Mouse (Mus musculus) megakaryocyte progenitor cell, adult 5-6 weeks (primary cell): ENCODE measurements around the gene Vps13d. TPM values are rescaled to one million over a fixed set of nuclear protein-coding genes. Genes with fewer than 3 reads are reported as not detected.
"Not testable (repeated sequence)": the region's sequence is repeated elsewhere in the genome, so short reads cannot be mapped to it uniquely, and the experiment has no call there.

Experiments
- ATAC-seq: replicated peaks from 2 replicates; pipeline ENCODE4 v1.8.0; 2016; ENCODE audit warnings: mild to moderate bottlenecking, moderate TSS enrichment, inconsistent platforms; ENCODE audit not compliant: poor library complexity
- total RNA-seq, 2 experiments: library from RNA; stranded (forward) in 1 of 2; stranded (reverse) in 1 of 2; fragments of 157-497, 149-512 nt in 1 of 2; fragments of 200-1000 nt in 1 of 2; gene quantifications; 2 replicates each; pipeline versions ENCODE4 v1.2.3 to v1.2.4; 2015 to 2017

The Vps13d gene
- total RNA-seq, 2 experiments from 2014 or later, result 19.9 to 45.6 TPM

- ATAC-seq, result peak; percentile 85
Measured at GRCm38 (mm10) chr4:145213999-145214785, 19.4 kb upstream of the Vps13d start.

- ATAC-seq, result peak; percentile 70
Measured at GRCm38 (mm10) chr4:145211076-145211475, 16.3 kb upstream of the Vps13d start.

- ATAC-seq, result no peak
Measured at GRCm38 (mm10) chr4:145210564-145210963, 15.8 kb upstream of the Vps13d start.

- no peak for ATAC-seq
Measured at GRCm38 (mm10) chr4:145209690-145210088, 14.9 kb upstream of the Vps13d start.

- ATAC-seq, result peak; percentile 38
Measured at GRCm38 (mm10) chr4:145209076-145209689, 14.4 kb upstream of the Vps13d start.

GRCm38 (mm10) chr4:145207718-145208371 lies 13.0 kb upstream of the Vps13d start:
- ATAC-seq, result no peak

- no peak for ATAC-seq
Measured at GRCm38 (mm10) chr4:145204779-145205178, 10.0 kb upstream of the Vps13d start.

GRCm38 (mm10) chr4:145203305-145203704 lies 8.5 kb upstream of the Vps13d start:
- no peak for ATAC-seq

GRCm38 (mm10) chr4:145201424-145201823 lies 6.6 kb upstream of the Vps13d start:
- ATAC-seq, result peak; percentile 49

- peak; percentile 67 for ATAC-seq
Measured at GRCm38 (mm10) chr4:145199982-145200699, 5.3 kb upstream of the Vps13d start.

GRCm38 (mm10) chr4:145196586-145196985 lies 1.8 kb upstream of the Vps13d start:
- 0 out of 2 replicates have a peak, but pooled peaks have one; percentile 14 for ATAC-seq

- ATAC-seq, result no peak
Measured at GRCm38 (mm10) chr4:145195172-145195571, 367 bp upstream of the Vps13d start.

GRCm38 (mm10) chr4:145193991-145194511 lies 754 bp downstream of the Vps13d start:
- ATAC-seq, result peak; percentile 20

GRCm38 (mm10) chr4:145193406-145193805 lies 1.4 kb downstream of the Vps13d start:
- no peak for ATAC-seq

GRCm38 (mm10) chr4:145192686-145193085 lies 2.1 kb downstream of the Vps13d start:
- no peak for ATAC-seq

GRCm38 (mm10) chr4:145188561-145188960 lies 6.2 kb downstream of the Vps13d start:
- ATAC-seq, result no peak

GRCm38 (mm10) chr4:145187619-145188018 lies 7.2 kb downstream of the Vps13d start:
- ATAC-seq, result no peak

- ATAC-seq, result no peak
Measured at GRCm38 (mm10) chr4:145178918-145179549, 15.8 kb downstream of the Vps13d start.

- ATAC-seq, result not testable (repeated sequence)
Measured at GRCm38 (mm10) chr4:145165542-145165941, 29.3 kb downstream of the Vps13d start.

- no peak for ATAC-seq
Measured at GRCm38 (mm10) chr4:145164111-145164510, 30.7 kb downstream of the Vps13d start.
